Mouse (Mus musculus): Measurements from ENCODE around the gene Olfr1097. TPM values are rescaled to one million over a fixed set of nuclear protein-coding genes. Genes with fewer than 3 reads are reported as not detected.

Olfr1097 gene
- total RNA-seq, 1 experiment = not detected

GRCm38 (mm10) chr2:86851596-86851995 is 40.4 kb downstream of the Olfr1097 start, which contains the start of gene Olfr1095:
Olfr1095 (minus strand) TSS chr2:86851696.
- in situ Hi-C loops (cut with MboI; ENCODE audit: low sequenced_read_pairs in 2 of 2, unreplicated experiment in 2 of 2) = no loop called here
- TF ChIP-seq ZC3H11A (IDR thresholded peaks at IDR 0.05; ENCODE audit: borderline replicate concordance, low read depth, low read length) = no peak
- TF ChIP-seq MAFK (IDR thresholded peaks at IDR 0.05; ENCODE audit: insufficient read depth, low read depth, low read length) = no peak
- no peak for TF ChIP-seq HCFC1 (IDR thresholded peaks at IDR 0.05; ENCODE audit: borderline replicate concordance, insufficient read depth, low read length)
- no peak for TF ChIP-seq CHD2 (IDR thresholded peaks at IDR 0.05; ENCODE audit: low read depth, low read length)
- no peak for TF ChIP-seq ZNF384 (IDR thresholded peaks at IDR 0.05; ENCODE audit: low read depth, low read length)
- Histone ChIP-seq H3K9ac (ENCODE audit: insufficient read depth, low read depth, low read length, poor library complexity, severe bottlenecking) (no peak within 1 kb of the TSS), H3K9me3 (ENCODE audit: control insufficient read depth, insufficient read depth, low read depth, low read length) (no peaks in the 10 kb centered on the region), H3K4me3 (ENCODE audit: insufficient read depth in 1 of 2, low read depth in 1 of 2, low read length in 2 of 2, poor library complexity in 1 of 2, severe bottlenecking in 1 of 2) (no peak within 1 kb of the TSS), H3K36me3 (ENCODE audit: control insufficient read depth, insufficient read depth, low read length, poor library complexity, severe bottlenecking) (no peaks in the 10 kb centered on the region), H3K27ac (ENCODE audit: insufficient read depth, low read depth, low read length, poor library complexity, severe bottlenecking) (no peak within 1 kb of the TSS), H3K4me1 (ENCODE audit: control insufficient read depth in 2 of 2, insufficient read depth in 2 of 2, low read length in 2 of 2, poor library complexity in 1 of 2) (no peaks in the 10 kb centered on the region)
- DNase-seq (ENCODE audit: low read depth, low spot score) = no peak

Other genes starting within 250 kb of the Olfr1097 start
- not detected in 2 replicates for gene Olfr1085, start 230.2 kb downstream of the Olfr1097 start, total RNA-seq (2012; rRNA removed)
- gene Olfr1086, start 212.1 kb downstream of the Olfr1097 start, total RNA-seq (2012; rRNA removed) = not detected in 2 replicates
- not detected in 2 replicates for gene Olfr1087, start 193.8 kb downstream of the Olfr1097 start, total RNA-seq (2012; rRNA removed)
- not detected in 2 replicates for gene Olfr1089, start 158.5 kb downstream of the Olfr1097 start, total RNA-seq (2012; rRNA removed)
- gene Olfr1090, start 133.2 kb downstream of the Olfr1097 start, total RNA-seq (2012; rRNA removed) = not detected in 2 replicates
- not detected in 2 replicates for gene Olfr1093, start 109.7 kb downstream of the Olfr1097 start, total RNA-seq (2012; rRNA removed)
- not detected in 2 replicates for gene Olfr141, start 82.2 kb downstream of the Olfr1097 start, total RNA-seq (2012; rRNA removed)
- not detected in 2 replicates for gene Olfr1094, start 67.6 kb downstream of the Olfr1097 start, total RNA-seq (2012; rRNA removed)
- not detected in 2 replicates for gene Olfr1095, start 40.5 kb downstream of the Olfr1097 start, total RNA-seq (2012; rRNA removed)
- not detected in 2 replicates for gene Gm13723, start 17.4 kb downstream of the Olfr1097 start, total RNA-seq (2012; rRNA removed)
- gene Olfr1098, start 32.3 kb upstream of the Olfr1097 start, total RNA-seq (2012; rRNA removed) = not detected in 2 replicates
- gene Olfr1099, start 68.5 kb upstream of the Olfr1097 start, total RNA-seq (2012; rRNA removed) = not detected in 2 replicates
- not detected in 2 replicates for gene Olfr1100, start 87.7 kb upstream of the Olfr1097 start, total RNA-seq (2012; rRNA removed)
- gene Olfr1101, start 99.0 kb upstream of the Olfr1097 start, total RNA-seq (2012; rRNA removed) = not detected in 2 replicates
- not detected in 2 replicates for gene Olfr1102, start 106.2 kb upstream of the Olfr1097 start, total RNA-seq (2012; rRNA removed)
- gene Olfr1104, start 134.9 kb upstream of the Olfr1097 start, total RNA-seq (2012; rRNA removed) = not detected in 2 replicates
- not detected in 2 replicates for gene Olfr1105, start 144.3 kb upstream of the Olfr1097 start, total RNA-seq (2012; rRNA removed)
- not detected in 2 replicates for gene Olfr1106, start 160.1 kb upstream of the Olfr1097 start, total RNA-seq (2012; rRNA removed)
- not detected in 2 replicates for gene Olfr1107, start 183.6 kb upstream of the Olfr1097 start, total RNA-seq (2012; rRNA removed)
- not detected in 2 replicates for gene Olfr1109, start 203.8 kb upstream of the Olfr1097 start, total RNA-seq (2012; rRNA removed)
- gene Olfr259, start 222.4 kb upstream of the Olfr1097 start, total RNA-seq (2012; rRNA removed) = not detected in 2 replicates
- not detected in 2 replicates for gene Olfr1110, start 248.1 kb upstream of the Olfr1097 start, total RNA-seq (2012; rRNA removed)

All from ES-E14 (cell line).